Mouse (Mus musculus) limb, embryonic 11.5 days (tissue): ENCODE data around the gene Efna4. TPM values are rescaled to one million over a fixed set of nuclear protein-coding genes. Genes with fewer than 3 reads are reported as not detected.
A peak's percentile ranks its signal among the peaks of the same experiment; 100 is the strongest.

Source experiments
- ATAC-seq: fragments of 200-750 bp; cut with Nextera tagmentation; 2 replicates; pipeline ENCODE4 v1.8.0; 2017; ENCODE audit warnings: low read depth; ENCODE audit not compliant: insufficient number of reproducible peaks, low FRiP score, low TSS enrichment
- DNase-seq: peaks from one replicate; pipeline ENCODE4 v3.0.0-alpha.2; 2015; ENCODE audit warnings: low spot score
- H3K27ac ChIP-seq: fragments of 300-500 bp; sonication (generic); replicated peaks from 2 replicates; pipeline ENCODE4 v1.5.1; 2014; ENCODE audit warnings: low read depth, mild to moderate bottlenecking, low read length
- H3K27me3 ChIP-seq: fragments of 300-500 bp; sonication (generic); 2 replicates; pipeline ENCODE4 v1.6.1; 2014; ENCODE audit warnings: mild to moderate bottlenecking, low read length, mixed read lengths; ENCODE audit not compliant: control insufficient read depth, insufficient read depth
- H3K36me3 ChIP-seq: fragments of 300-500 bp; sonication (generic); 2 replicates; pipeline ENCODE4 v1.6.1; 2014; ENCODE audit warnings: mild to moderate bottlenecking, low read length, moderate library complexity, mixed read lengths; ENCODE audit not compliant: control insufficient read depth, insufficient read depth
- H3K4me1 ChIP-seq: fragments of 300-500 bp; sonication (generic); 2 replicates; pipeline ENCODE4 v1.6.1; 2014; ENCODE audit warnings: low read length, mixed read lengths; ENCODE audit not compliant: control insufficient read depth, insufficient read depth
- H3K4me2 ChIP-seq: fragments of 300-500 bp; sonication (generic); 2 replicates; pipeline ENCODE4 v1.6.1; 2014; ENCODE audit warnings: low read depth, mild to moderate bottlenecking, moderate library complexity; ENCODE audit not compliant: severe bottlenecking
- H3K4me3 ChIP-seq: fragments of 300-500 bp; sonication (generic); 2 replicates; pipeline ENCODE4 v1.5.1; 2014; ENCODE audit warnings: low read depth, low read length
- H3K9ac ChIP-seq: fragments of 300-500 bp; sonication (generic); 2 replicates; pipeline ENCODE4 v1.6.1; 2014; ENCODE audit warnings: mild to moderate bottlenecking, low read length
- H3K9me3 ChIP-seq: fragments of 300-500 bp; sonication (generic); 2 replicates; pipeline ENCODE4 v1.6.1; 2016; ENCODE audit warnings: low read length; ENCODE audit not compliant: control insufficient read depth
- WGBS: fragments of 180-500 bp; shearing (Covaris S2); extraction: QIAGEN DNeasy Blood & Tissue Kit; methylation state at CpG from one replicate; pipeline ENCODE4 v1.1.7; 2014; 5-methylcytosine and 5-hydroxymethylcytosine counted together
- polyA plus RNA-seq: library from polyadenylated mRNA; unstranded; fragments of >200 nt; fragmentation: Nextera tagmentation; extraction: Ambion mirVana; gene quantifications from 2 replicates; pipeline ENCODE4 v1.2.1, GENCODE M21; 2014

Efna4 gene
- polyA plus RNA-seq, 1 experiment from 2014 or later: 46.9 TPM

DNA sequence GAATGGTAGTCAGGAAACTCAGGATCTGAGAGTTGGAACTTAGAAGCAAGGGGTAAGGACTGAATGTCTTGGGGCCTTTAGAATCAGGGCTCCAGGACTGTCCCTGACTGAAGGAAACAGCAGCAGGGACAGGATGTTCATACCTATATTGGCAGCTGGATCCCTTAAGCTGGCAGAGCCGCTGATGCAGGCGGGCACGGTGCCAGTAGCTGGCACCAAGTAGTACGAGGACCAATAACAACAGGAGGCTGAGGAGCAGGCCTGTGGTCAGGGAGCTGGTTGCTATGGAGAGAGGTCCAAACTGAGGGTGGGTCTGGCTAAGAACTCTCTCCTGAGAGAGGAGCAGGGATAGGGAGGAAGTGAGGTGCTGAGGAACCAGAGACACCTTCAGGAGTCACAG lies 4.0 kb upstream of the Efna4 start:
- peaks cover 3% of the 10 kb centered on the region; the same call in 1 of the 2 replicates for H3K36me3 ChIP-seq
- WGBS: 91% methylated on average over 4 of the region's 4 CpGs

DNA sequence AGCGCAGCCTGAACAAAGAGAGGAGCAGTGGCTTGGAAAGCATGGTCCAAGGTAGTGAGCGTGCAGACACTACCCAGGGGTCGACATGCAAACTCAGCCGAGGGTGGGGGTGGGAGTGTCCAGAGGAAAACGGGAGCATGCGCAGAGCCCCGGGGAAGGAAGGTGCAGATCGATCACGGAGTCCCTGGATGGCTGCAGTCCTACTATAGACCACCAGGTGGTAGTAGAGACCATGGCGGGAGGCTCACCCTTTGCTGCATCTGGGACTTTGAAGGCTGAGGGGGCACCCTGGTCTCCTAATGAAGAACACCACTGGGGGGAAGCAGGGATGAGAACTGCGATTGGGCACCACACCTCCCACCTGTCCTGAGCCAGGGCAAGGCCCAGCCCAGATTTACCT lies 2.6 kb upstream of the Efna4 start:
- Histone ChIP-seq H3K4me1 (peaks cover 26% of the 10 kb centered on the region), H3K4me2 (peak overlapping the region; percentile 57)
- ATAC-seq: no peak

More for the DNA sequence above, 4.0 kb upstream of the Efna4 start:
- no peak for ATAC-seq
- Histone ChIP-seq H3K27me3 (no peaks in the 10 kb centered on the region), H3K4me1 (peaks cover 14% of the 10 kb centered on the region), H3K4me3 (no peak overlapping the region), H3K4me2 (no peak overlapping the region), H3K9ac (no peak overlapping the region), H3K27ac (no peak overlapping the region), H3K9me3 (no peaks in the 10 kb centered on the region)
- no peak for DNase-seq

DNA sequence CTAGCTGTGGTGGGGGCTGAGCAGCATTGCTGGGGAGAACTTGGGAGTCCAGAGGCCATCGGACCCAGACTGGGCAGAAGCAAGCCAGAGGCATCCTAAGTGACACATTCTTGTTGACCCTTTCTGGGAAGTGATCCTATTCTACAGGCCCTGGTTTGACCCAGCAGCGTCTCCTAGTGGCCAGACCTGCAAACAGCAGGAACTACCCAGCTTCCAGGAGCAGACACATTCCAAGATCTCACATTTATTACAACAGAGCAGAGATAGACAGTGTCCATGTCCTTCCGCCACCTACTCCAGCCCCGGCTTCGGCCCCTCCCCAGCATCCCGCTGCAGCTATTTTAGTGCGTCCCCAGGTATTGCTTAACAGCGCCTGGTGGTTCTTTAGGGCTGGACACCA lies 1.6 kb upstream of the Efna4 start:
- Histone ChIP-seq H3K27ac (no peak overlapping the region), H3K4me3 (no peak overlapping the region), H3K9me3 (no peaks in the 10 kb centered on the region), H3K4me1 (peaks cover 28% of the 10 kb centered on the region), H3K36me3 (peaks cover 3% of the 10 kb centered on the region; the same call in 1 of the 2 replicates), H3K4me2 (peak overlapping the region; percentile 3; the same call in 1 of the 2 replicates), H3K9ac (no peak overlapping the region), H3K27me3 (no peaks in the 10 kb centered on the region)
- peak; percentile 92 for DNase-seq
- WGBS: 22% methylated on average over 8 of the region's 8 CpGs
- no peak for ATAC-seq

More for the DNA sequence above, 2.6 kb upstream of the Efna4 start:
- H3K27me3 ChIP-seq: no peaks in the 10 kb centered on the region
- no peak overlapping the region for H3K9ac ChIP-seq
- no peak overlapping the region for H3K27ac ChIP-seq
- H3K36me3 ChIP-seq: no peaks in the 10 kb centered on the region
- DNase-seq: peak; percentile 95
- peak overlapping the region; percentile 23 for H3K4me3 ChIP-seq
- 3% methylated on average over 11 of the region's 11 CpGs for WGBS
- H3K9me3 ChIP-seq: no peaks in the 10 kb centered on the region

DNA sequence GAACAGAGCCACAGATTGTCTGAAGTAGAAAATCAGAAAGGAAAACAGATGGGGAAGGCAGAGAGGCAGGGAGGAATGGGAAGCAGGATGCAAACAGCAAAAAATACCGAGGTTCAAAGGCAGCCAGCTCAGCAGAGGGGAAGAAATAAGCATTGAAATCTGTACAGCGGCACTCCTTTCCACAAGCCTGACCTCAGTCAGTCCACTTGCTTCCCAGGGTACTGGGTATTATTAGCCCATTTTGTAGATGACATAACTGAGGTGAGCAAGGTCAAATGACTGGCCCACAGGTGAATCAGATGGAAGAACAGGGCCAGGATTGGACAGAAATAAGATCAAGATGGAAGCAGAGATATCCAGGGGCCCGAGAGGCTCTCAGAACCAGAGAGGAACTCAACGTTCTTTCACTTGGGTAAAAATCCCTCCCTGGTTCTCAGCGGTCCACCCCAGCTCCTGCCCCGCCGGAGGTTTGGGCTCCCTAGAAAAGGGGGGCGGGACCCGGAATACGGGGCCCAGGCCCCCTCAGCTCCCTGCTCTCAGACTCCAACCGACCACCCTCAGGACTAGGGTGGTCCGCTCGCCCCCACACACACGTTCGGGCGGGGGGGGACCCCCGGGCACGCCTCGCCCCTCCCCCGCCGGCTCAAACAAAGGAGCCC lies 637 bp downstream of the Efna4 start:
- Histone ChIP-seq H3K27me3 (no peaks in the 10 kb centered on the region), H3K9ac (peak overlapping the region; percentile 81), H3K4me3 (peak overlapping the region; percentile 67), H3K9me3 (no peaks in the 10 kb centered on the region), H3K27ac (peak overlapping the region; percentile 90), H3K4me1 (peaks cover 36% of the 10 kb centered on the region), H3K36me3 (peaks cover 7% of the 10 kb centered on the region), H3K4me2 (peak overlapping the region; percentile 87)
- DNase-seq (no peak), ATAC-seq (no peak; the same call in 1 of the 2 replicates)
- WGBS: under 1% methylated on average over 21 of the region's 21 CpGs

DNA sequence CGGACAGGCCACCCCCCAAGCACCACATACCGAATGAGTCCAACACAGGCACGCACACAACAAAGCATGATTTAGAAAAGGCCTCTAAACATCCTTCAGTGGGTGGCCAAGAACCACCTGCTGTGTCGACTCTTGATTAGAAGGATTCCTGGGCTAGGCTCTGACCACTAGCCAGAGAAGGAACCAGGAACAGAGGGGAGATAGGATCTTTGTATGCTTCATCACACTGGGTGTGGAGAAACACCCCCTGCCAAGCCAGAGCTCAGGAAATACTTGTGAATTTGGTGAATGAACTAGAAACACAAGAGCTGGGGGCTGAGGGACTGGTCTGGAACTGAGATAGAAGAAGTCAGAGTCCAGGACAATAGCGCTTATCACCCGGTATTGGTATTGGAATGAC lies 1.3 kb downstream of the Efna4 start:
- H3K36me3 ChIP-seq: peaks cover 7% of the 10 kb centered on the region
- WGBS: 22% methylated on average over 6 of the region's 6 CpGs
- ATAC-seq: no peak
- H3K27me3 ChIP-seq: no peaks in the 10 kb centered on the region
- peaks cover 40% of the 10 kb centered on the region for H3K4me1 ChIP-seq
- peak overlapping the region; percentile 87 for H3K4me2 ChIP-seq
- no peaks in the 10 kb centered on the region for H3K9me3 ChIP-seq
- H3K27ac ChIP-seq: no peak overlapping the region
- peak overlapping the region; percentile 67 for H3K4me3 ChIP-seq
- no peak for DNase-seq
- H3K9ac ChIP-seq: peak overlapping the region; percentile 81

DNA sequence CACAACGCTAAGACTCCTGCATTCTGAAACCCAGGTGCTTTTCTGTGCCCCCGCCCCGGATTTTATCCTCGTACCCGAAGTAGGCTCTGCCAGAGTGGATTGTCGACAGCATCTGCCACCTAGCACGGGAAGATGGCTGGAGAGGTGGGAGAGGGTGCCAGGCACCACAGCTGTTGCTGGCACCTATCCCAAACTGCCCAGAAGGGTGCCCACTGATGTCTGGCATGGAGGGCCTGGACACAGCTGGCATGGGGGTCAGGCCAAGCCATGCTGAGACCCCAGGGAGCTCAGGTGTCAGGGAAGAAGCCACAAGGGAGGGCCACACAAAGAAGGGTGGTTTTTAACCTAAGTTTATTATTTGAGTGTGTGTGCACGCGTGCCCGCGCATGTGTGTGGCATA lies 4.8 kb downstream of the Efna4 start:
- no peak for DNase-seq
- no peak overlapping the region for H3K4me2 ChIP-seq
- 55% methylated on average over 11 of the region's 11 CpGs for WGBS
- no peak for ATAC-seq
- no peaks in the 10 kb centered on the region for H3K9me3 ChIP-seq
- no peaks in the 10 kb centered on the region for H3K27me3 ChIP-seq
- H3K36me3 ChIP-seq: peaks cover 7% of the 10 kb centered on the region
- H3K9ac ChIP-seq: 0 out of 2 replicates have a peak overlapping the region, but pooled peaks have one; percentile 18
- no peak overlapping the region for H3K27ac ChIP-seq
- peaks cover 29% of the 10 kb centered on the region for H3K4me1 ChIP-seq
- H3K4me3 ChIP-seq: no peak overlapping the region

DNA sequence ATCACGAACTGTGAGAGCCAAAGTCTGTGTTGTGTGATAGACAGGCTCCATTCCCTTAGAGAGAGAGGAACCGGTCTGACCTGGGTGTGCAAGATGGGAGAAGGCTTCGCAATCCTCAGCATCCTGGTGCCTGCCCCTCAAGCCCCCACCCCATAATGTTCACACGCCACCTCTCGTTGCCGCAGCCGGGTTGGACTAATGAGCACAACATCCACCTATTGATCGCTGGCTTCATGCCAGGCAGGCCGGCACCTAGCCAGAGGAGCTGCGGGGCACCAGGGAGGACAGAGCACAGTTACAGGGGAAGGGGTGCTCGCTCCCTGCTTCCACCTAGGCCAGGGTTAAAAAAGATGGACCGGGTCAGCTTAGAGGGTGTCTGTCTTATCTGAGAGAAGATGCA lies 5.4 kb downstream of the Efna4 start:
- H3K4me3 ChIP-seq: no peak overlapping the region
- H3K9me3 ChIP-seq: no peaks in the 10 kb centered on the region
- H3K27me3 ChIP-seq: no peaks in the 10 kb centered on the region
- H3K27ac ChIP-seq: no peak overlapping the region
- no peak overlapping the region for H3K9ac ChIP-seq
- no peak for ATAC-seq
- WGBS: 34% methylated on average over 12 of the region's 12 CpGs
- peaks cover 32% of the 10 kb centered on the region for H3K4me1 ChIP-seq
- no peak overlapping the region for H3K4me2 ChIP-seq
- H3K36me3 ChIP-seq: peaks cover 7% of the 10 kb centered on the region
- DNase-seq: no peak

DNA sequence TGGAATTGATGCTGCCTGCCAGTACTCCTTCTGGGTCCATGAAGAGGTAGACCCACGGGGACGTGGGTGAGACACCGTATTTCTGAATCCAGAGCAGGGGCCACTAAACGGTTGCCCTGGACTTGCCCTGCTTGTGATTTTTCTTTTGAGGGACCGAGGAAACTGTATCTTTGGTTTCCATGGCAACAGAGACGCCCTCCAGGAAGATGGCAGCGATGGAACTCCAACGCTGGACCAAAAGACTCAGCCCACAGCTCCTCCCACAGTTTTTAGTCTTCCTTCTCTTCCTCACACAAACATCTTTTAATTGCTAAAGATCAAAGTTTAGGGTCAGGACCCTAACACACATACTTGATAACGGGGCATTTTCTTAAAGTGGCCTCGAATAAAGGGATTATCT lies 5.8 kb downstream of the Efna4 start:
- Histone ChIP-seq H3K27ac (no peak overlapping the region), H3K36me3 (peaks cover 7% of the 10 kb centered on the region), H3K9me3 (no peaks in the 10 kb centered on the region), H3K4me2 (no peak overlapping the region), H3K27me3 (no peaks in the 10 kb centered on the region), H3K4me1 (peaks cover 35% of the 10 kb centered on the region), H3K9ac (no peak overlapping the region), H3K4me3 (no peak overlapping the region)
- no peak for DNase-seq
- WGBS: 50% methylated on average over 10 of the region's 10 CpGs
- ATAC-seq: no peak

DNA sequence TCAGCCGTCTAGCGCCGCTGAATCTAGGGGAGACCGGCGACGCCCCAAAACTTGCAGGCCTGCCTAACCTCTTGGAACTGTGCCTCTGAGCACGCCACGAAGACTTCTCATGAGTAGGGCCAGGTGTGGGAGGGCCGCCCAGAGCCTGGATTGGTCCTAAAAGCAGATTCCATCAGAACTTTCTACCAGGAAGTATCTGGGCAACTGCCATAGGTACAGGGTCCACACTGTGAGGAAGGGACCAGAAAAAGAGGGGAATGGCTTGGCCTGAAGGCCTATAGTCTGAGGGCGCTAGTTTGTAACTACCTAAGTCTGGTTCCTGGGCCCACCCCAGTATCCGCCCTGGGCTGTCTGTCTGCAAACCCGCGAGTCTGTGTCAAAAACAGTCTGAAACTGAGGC lies 6.3 kb downstream of the Efna4 start:
- Histone ChIP-seq H3K27me3 (no peaks in the 10 kb centered on the region), H3K27ac (no peak overlapping the region), H3K9me3 (no peaks in the 10 kb centered on the region), H3K4me3 (no peak overlapping the region), H3K9ac (no peak overlapping the region), H3K4me1 (peaks cover 31% of the 10 kb centered on the region), H3K4me2 (no peak overlapping the region), H3K36me3 (peaks cover 7% of the 10 kb centered on the region)
- ATAC-seq (no peak), DNase-seq (no peak)
- 68% methylated on average over 13 of the region's 13 CpGs for WGBS
